Mouse (Mus musculus) forebrain, postnatal 0 days (tissue): ENCODE data around the gene Zfp536. TPM values are rescaled to one million over a fixed set of nuclear protein-coding genes. Genes with fewer than 3 reads are reported as not detected.

Source experiments
- ATAC-seq: fragments of 200-750 bp; cut with Nextera tagmentation; 2 replicates; pipeline ENCODE4 v1.8.0; 2017; ENCODE audit warnings: mild to moderate bottlenecking, moderate library complexity
- DNase-seq: peaks from one replicate; pipeline ENCODE4 v3.0.0-alpha.2; 2015
- H3K27ac ChIP-seq: fragments of 300-500 bp; sonication (generic); 2 replicates; pipeline ENCODE4 v1.5.1; 2014; ENCODE audit warnings: low read depth, mild to moderate bottlenecking, antibody characterized with exemption, low read length, moderate library complexity, mixed read lengths
- H3K27me3 ChIP-seq: fragments of 300-500 bp; sonication (generic); 2 replicates; pipeline ENCODE4 v1.6.1; 2014; ENCODE audit warnings: mild to moderate bottlenecking, low read length, mixed read lengths; ENCODE audit not compliant: insufficient read depth
- H3K36me3 ChIP-seq: fragments of 300-500 bp; sonication (generic); 2 replicates; pipeline ENCODE4 v1.6.1; 2014; ENCODE audit warnings: mild to moderate bottlenecking, moderate library complexity; ENCODE audit not compliant: insufficient read depth
- H3K4me1 ChIP-seq: fragments of 300-500 bp; sonication (generic); 2 replicates; pipeline ENCODE4 v1.6.1; 2014; ENCODE audit warnings: antibody characterized with exemption; ENCODE audit not compliant: insufficient read depth
- H3K4me2 ChIP-seq: fragments of 300-500 bp; sonication (generic); 2 replicates; pipeline ENCODE4 v1.6.1; 2014; ENCODE audit warnings: low read depth, mild to moderate bottlenecking, moderate library complexity
- H3K4me3 ChIP-seq: fragments of 300-500 bp; sonication (generic); 2 replicates; pipeline ENCODE4 v1.5.1; 2014; ENCODE audit warnings: low read depth, low read length, mixed read lengths
- H3K9ac ChIP-seq: fragments of 300-500 bp; sonication (generic); 2 replicates; pipeline ENCODE4 v1.6.1; 2014; ENCODE audit warnings: mild to moderate bottlenecking
- H3K9me3 ChIP-seq: fragments of 300-500 bp; sonication (generic); 2 replicates; pipeline ENCODE4 v1.6.1; 2016; ENCODE audit warnings: low read length
- CTCF ChIP-seq: sonication (generic); IDR thresholded peaks from 2 replicates; pipeline ENCODE4 v1.5.1; 2016; ENCODE audit warnings: antibody characterized with exemption, control low read depth, low read depth
- WGBS: fragments of 180-500 bp; shearing (Covaris S2); extraction: QIAGEN DNeasy Blood & Tissue Kit; methylation state at CpG from one replicate; pipeline ENCODE4 v1.1.7; 2014; 5-methylcytosine and 5-hydroxymethylcytosine counted together
- polyA plus RNA-seq: library from polyadenylated mRNA; unstranded; fragments of >200 nt; fragmentation: Nextera tagmentation; extraction: Ambion mirVana; gene quantifications from 2 replicates; pipeline ENCODE4 v1.2.1, GENCODE M21; 2015
- total RNA-seq: library from RNA; depleted of rRNA; stranded (reverse); fragments of >200 nt; gene quantifications from 2 replicates; pipeline ENCODE4 v1.2.3, GENCODE M21; 2014

Gene Zfp536
- total and polyA plus RNA-seq, 2 experiments from 2014 or later = 17.0 to 34.9 TPM

DNA sequence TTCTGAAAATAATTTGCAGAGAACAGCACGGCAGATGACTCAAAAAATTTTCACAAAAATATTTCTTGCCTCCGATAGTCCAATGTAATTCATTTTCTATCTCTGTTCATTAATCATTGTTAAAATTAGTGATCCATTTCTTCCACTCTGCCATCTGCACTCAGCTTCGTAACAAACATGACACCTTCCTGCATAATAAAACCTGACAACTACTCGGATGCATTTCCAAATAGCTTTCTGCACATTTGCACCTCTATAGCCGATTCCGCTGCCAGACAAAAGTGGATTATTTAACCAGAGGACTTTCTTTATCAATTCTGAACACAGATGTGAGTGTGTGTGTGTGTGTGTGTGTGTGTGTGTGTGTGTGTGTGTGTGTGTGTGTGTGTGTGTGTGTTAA, 38.9 kb downstream of the Zfp536 start:
- DNase-seq (no peak), ATAC-seq (no peak)
- Histone ChIP-seq H3K27me3 (no peaks in the 10 kb centered on the region), H3K4me1 (no peaks in the 10 kb centered on the region), H3K36me3 (no peaks in the 10 kb centered on the region), H3K27ac (no peak overlapping the region), H3K4me2 (no peak overlapping the region), H3K9ac (no peak overlapping the region), H3K9me3 (no peaks in the 10 kb centered on the region), H3K4me3 (no peak overlapping the region)
- WGBS = 26% methylated on average over 6 of the region's 6 CpGs
- TF ChIP-seq CTCF = no peak

GRCm38 (mm10) chr7:37733996-37734395, 39.4 kb downstream of the Zfp536 start:
- no peak for TF ChIP-seq CTCF

GRCm38 (mm10) chr7:37732741-37733140, 40.7 kb downstream of the Zfp536 start:
- Histone ChIP-seq H3K4me2 (no peak overlapping the region), H3K9me3 (no peaks in the 10 kb centered on the region), H3K36me3 (no peaks in the 10 kb centered on the region), H3K27ac (no peak overlapping the region), H3K9ac (no peak overlapping the region), H3K4me1 (no peaks in the 10 kb centered on the region), H3K27me3 (no peaks in the 10 kb centered on the region), H3K4me3 (no peak overlapping the region)
- TF ChIP-seq CTCF = no peak
- ATAC-seq (no peak), DNase-seq (no peak)
- WGBS = 72% methylated on average over 4 of the region's 4 CpGs

More at GRCm38 (mm10) chr7:37733996-37734395, 39.4 kb downstream of the Zfp536 start:
- Histone ChIP-seq H3K9me3 (no peaks in the 10 kb centered on the region), H3K36me3 (no peaks in the 10 kb centered on the region), H3K27ac (0 out of 2 replicates have a peak overlapping the region, but pooled peaks have one; percentile 9), H3K4me3 (no peak overlapping the region), H3K4me1 (no peaks in the 10 kb centered on the region), H3K9ac (no peak overlapping the region), H3K4me2 (no peak overlapping the region), H3K27me3 (no peaks in the 10 kb centered on the region)
- no peak for ATAC-seq
- WGBS = 92% methylated on average over 4 of the region's 4 CpGs
- DNase-seq = no peak

- 73% methylated on average over 8 of the region's 8 CpGs for WGBS
- no peaks in the 10 kb centered on the region for H3K9me3 ChIP-seq
- DNase-seq (no peak), ATAC-seq (no peak)
- no peaks in the 10 kb centered on the region for H3K36me3 ChIP-seq
- H3K27me3 ChIP-seq = no peaks in the 10 kb centered on the region
- H3K4me2 ChIP-seq = no peak overlapping the region
- no peak overlapping the region for H3K9ac ChIP-seq
- peaks cover 14% of the 10 kb centered on the region; the same call in 1 of the 2 replicates for H3K4me1 ChIP-seq
- no peak overlapping the region for H3K27ac ChIP-seq
- no peak overlapping the region for H3K4me3 ChIP-seq
- no peak for TF ChIP-seq CTCF
Observed at GRCm38 (mm10) chr7:37727746-37728145, 45.7 kb downstream of the Zfp536 start.

- no peak for TF ChIP-seq CTCF
- Histone ChIP-seq H3K9me3 (no peaks in the 10 kb centered on the region), H3K9ac (no peak overlapping the region), H3K4me3 (no peak overlapping the region), H3K4me1 (peaks cover 14% of the 10 kb centered on the region; the same call in 1 of the 2 replicates), H3K36me3 (no peaks in the 10 kb centered on the region), H3K27ac (0 out of 2 replicates have a peak overlapping the region, but pooled peaks have one; percentile 10), H3K27me3 (no peaks in the 10 kb centered on the region), H3K4me2 (no peak overlapping the region)
- DNase-seq (no peak), ATAC-seq (no peak; the same call in 1 of the 2 replicates)
- WGBS = 23% methylated on average over 9 of the region's 9 CpGs
Observed at GRCm38 (mm10) chr7:37724002-37724790, 49.2 kb downstream of the Zfp536 start.

DNA sequence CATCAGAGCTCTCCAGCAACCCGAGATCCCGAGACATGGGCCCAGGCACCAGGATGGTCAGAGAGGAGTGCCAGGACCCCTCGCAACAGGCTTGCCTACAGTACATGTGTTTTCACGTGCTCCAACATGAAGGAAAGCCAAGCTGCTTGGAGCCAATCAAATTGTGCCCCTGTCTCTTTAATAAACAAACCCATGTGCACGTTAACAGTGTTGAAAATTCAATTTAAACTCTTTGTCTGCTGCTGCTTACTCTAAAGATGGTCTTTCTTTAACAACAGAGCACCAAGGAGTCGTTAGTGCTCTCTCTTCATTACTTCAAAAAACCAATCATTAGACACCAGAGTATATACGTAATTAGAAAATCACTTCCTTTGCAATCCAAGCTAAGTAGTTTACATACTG, 50.2 kb downstream of the Zfp536 start:
- Histone ChIP-seq H3K27ac (no peak overlapping the region), H3K36me3 (no peaks in the 10 kb centered on the region), H3K4me2 (peak overlapping the region; percentile 19), H3K9me3 (no peaks in the 10 kb centered on the region), H3K4me3 (no peak overlapping the region), H3K27me3 (no peaks in the 10 kb centered on the region), H3K4me1 (peaks cover 14% of the 10 kb centered on the region; the same call in 1 of the 2 replicates), H3K9ac (no peak overlapping the region)
- no peak for TF ChIP-seq CTCF
- ATAC-seq (peak; percentile 54; the same call in 1 of the 2 replicates), DNase-seq (no peak)
- WGBS = 24% methylated on average over 7 of the region's 7 CpGs

DNA sequence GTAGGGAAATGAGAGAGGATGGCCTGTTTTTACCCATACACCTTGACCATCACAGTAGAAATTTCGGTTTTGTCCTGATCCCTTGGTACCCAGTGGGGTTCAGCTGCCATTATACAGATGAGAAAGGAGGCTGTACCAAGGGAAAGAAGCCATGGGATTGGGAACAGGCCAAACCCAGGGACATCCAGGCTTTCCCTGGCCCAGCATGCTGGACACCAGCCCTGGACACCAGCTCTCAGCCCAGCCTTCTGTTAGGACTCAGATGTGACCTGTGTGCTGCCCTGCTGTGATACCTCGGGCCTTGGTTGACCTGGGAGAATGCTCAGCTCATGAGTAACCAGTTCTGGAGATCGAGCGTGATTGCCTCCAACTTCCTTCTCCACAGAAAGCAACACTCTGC, 51.8 kb downstream of the Zfp536 start:
- no peak for DNase-seq
- Histone ChIP-seq H3K9ac (no peak overlapping the region), H3K27me3 (no peaks in the 10 kb centered on the region), H3K27ac (no peak overlapping the region), H3K4me2 (no peak overlapping the region), H3K9me3 (no peaks in the 10 kb centered on the region), H3K4me1 (peaks cover 14% of the 10 kb centered on the region; the same call in 1 of the 2 replicates), H3K36me3 (no peaks in the 10 kb centered on the region), H3K4me3 (no peak overlapping the region)
- WGBS = 89% methylated on average over 4 of the region's 4 CpGs
- TF ChIP-seq CTCF = no peak
- no peak for ATAC-seq
